25 mouse cellular contexts compared by ENCODE assay signal in genomic region chr11:118782677-118783076, GRCm38 (mm10).
A peak's percentile ranks its signal among the peaks of the same experiment; 100 is the strongest.
DNase-seq lines count a peak whose midpoint lies in the region; ATAC-seq and TF ChIP-seq lines count a peak whose summit lies in the region.
"Had no signal": no experiment of that assay in that cellular context is flagged by ENCODE, and none has a peak within 500 bp of the region (broad histone marks: within the 10 kb centered on the region; RNA-seq: fewer than 3 reads in every experiment).

No protein-coding gene starts in this region.

- peak overlapping the region; percentile 78 for H3K27ac ChIP-seq in hindbrain, embryonic 13.5 days
- no peak overlapping the region for H3K27ac ChIP-seq in hindbrain, postnatal 0 days
- H3K27ac ChIP-seq in midbrain, embryonic 10.5 days (replicated peaks): 0 out of 2 replicates have a peak overlapping the region, but pooled peaks have one; percentile 46
- no peak overlapping the region for H3K27ac ChIP-seq in midbrain, embryonic 14.5 days (replicated peaks; ENCODE audit: low read depth, low read length)
- 0 out of 2 replicates have a peak overlapping the region, but pooled peaks have one; percentile 38 for H3K27ac ChIP-seq in neural tube, embryonic 15.5 days (replicated peaks)
- H3K27ac ChIP-seq: embryonic facial prominence, embryonic 12.5 days; hindbrain, embryonic 10.5 days; limb, embryonic 12.5 days; liver, embryonic 15.5 days had no signal

- H3K9me3 ChIP-seq in hindbrain, embryonic 13.5 days: 0 out of 2 replicates have a peak, but pooled peaks cover 2% of the 10 kb centered on the region
- H3K9me3 ChIP-seq in hindbrain, postnatal 0 days (ENCODE audit: low read length): no peaks in the 10 kb centered on the region
- H3K9me3 ChIP-seq in midbrain, embryonic 10.5 days (replicated peaks): no peaks in the 10 kb centered on the region
- H3K9me3 ChIP-seq in midbrain, embryonic 14.5 days (ENCODE audit: control insufficient read depth, low read length): no peaks in the 10 kb centered on the region
- no peaks in the 10 kb centered on the region for H3K9me3 ChIP-seq in neural tube, embryonic 15.5 days (replicated peaks)
- H3K9me3 ChIP-seq: embryonic facial prominence, embryonic 12.5 days; liver, embryonic 15.5 days had no signal

- H3K4me2 ChIP-seq in hindbrain, embryonic 13.5 days: no peak overlapping the region
- H3K4me2 ChIP-seq in hindbrain, postnatal 0 days (ENCODE audit: low read depth, low read length): no peak overlapping the region
- H3K4me2 ChIP-seq in midbrain, embryonic 14.5 days (ENCODE audit: low read length): no peak overlapping the region
- H3K4me2 ChIP-seq in neural tube, embryonic 15.5 days: no peak overlapping the region
- H3K4me2 ChIP-seq: embryonic facial prominence, embryonic 12.5 days; limb, embryonic 12.5 days; liver, embryonic 15.5 days; lung, embryonic 14.5 days; midbrain, embryonic 11.5 days had no signal

- no peak overlapping the region for H3K9ac ChIP-seq in hindbrain, embryonic 13.5 days
- H3K9ac ChIP-seq in hindbrain, postnatal 0 days (replicated peaks; ENCODE audit: low read length): no peak overlapping the region
- H3K9ac ChIP-seq in midbrain, embryonic 14.5 days (replicated peaks; ENCODE audit: low read length): no peak overlapping the region
- H3K9ac ChIP-seq in neural tube, embryonic 15.5 days (replicated peaks): no peak overlapping the region
- H3K9ac ChIP-seq: embryonic facial prominence, embryonic 12.5 days; limb, embryonic 12.5 days; liver, embryonic 15.5 days; lung, embryonic 14.5 days had no signal

- WGBS in hindbrain, embryonic 13.5 days: 95% methylated on average over 5 of the region's 5 CpGs
- WGBS in hindbrain, postnatal 0 days: 74% methylated on average over 5 of the region's 5 CpGs
- 88% methylated on average over 5 of the region's 5 CpGs for WGBS in midbrain, embryonic 10.5 days
- whole genome bisulfite sequencing in midbrain, embryonic 14.5 days: 93% methylated on average over 5 of the region's 5 CpGs
- 87% methylated on average over 5 of the region's 5 CpGs for WGBS in neural tube, embryonic 15.5 days

- peaks cover 39% of the 10 kb centered on the region for H3K4me1 ChIP-seq in hindbrain, embryonic 13.5 days (replicated peaks)
- H3K4me1 ChIP-seq in hindbrain, postnatal 0 days (ENCODE audit: insufficient read depth, low read length): no peaks in the 10 kb centered on the region
- peaks cover 19% of the 10 kb centered on the region for H3K4me1 ChIP-seq in midbrain, embryonic 10.5 days
- H3K4me1 ChIP-seq in midbrain, embryonic 14.5 days (ENCODE audit: control insufficient read depth, insufficient read depth, low read length): peaks cover 10% of the 10 kb centered on the region; the same call in 1 of the 2 replicates
- peaks cover 27% of the 10 kb centered on the region for H3K4me1 ChIP-seq in neural tube, embryonic 15.5 days
- H3K4me1 ChIP-seq: embryonic facial prominence, embryonic 12.5 days; limb, embryonic 12.5 days; liver, embryonic 15.5 days had no signal

- H3K27me3 ChIP-seq in hindbrain, embryonic 13.5 days: no peaks in the 10 kb centered on the region
- no peaks in the 10 kb centered on the region for H3K27me3 ChIP-seq in hindbrain, postnatal 0 days (ENCODE audit: insufficient read depth, low read length)
- H3K27me3 ChIP-seq in midbrain, embryonic 10.5 days (ENCODE audit: low read depth, poor library complexity, severe bottlenecking): no peaks in the 10 kb centered on the region
- H3K27me3 ChIP-seq in midbrain, embryonic 14.5 days (ENCODE audit: control insufficient read depth, insufficient read depth, low read length): no peaks in the 10 kb centered on the region
- no peaks in the 10 kb centered on the region for H3K27me3 ChIP-seq in neural tube, embryonic 15.5 days (replicated peaks)
- H3K27me3 ChIP-seq: embryonic facial prominence, embryonic 12.5 days; limb, embryonic 12.5 days had no signal

- 0 out of 2 replicates have a peak, but pooled peaks cover 4% of the 10 kb centered on the region for H3K36me3 ChIP-seq in hindbrain, embryonic 13.5 days
- H3K36me3 ChIP-seq in hindbrain, postnatal 0 days (ENCODE audit: insufficient read depth, low read length): no peaks in the 10 kb centered on the region
- H3K36me3 ChIP-seq in midbrain, embryonic 10.5 days: no peaks in the 10 kb centered on the region
- H3K36me3 ChIP-seq in midbrain, embryonic 14.5 days (ENCODE audit: control insufficient read depth, insufficient read depth, low read length): no peaks in the 10 kb centered on the region
- H3K36me3 ChIP-seq in neural tube, embryonic 15.5 days: no peaks in the 10 kb centered on the region
- H3K36me3 ChIP-seq: embryonic facial prominence, embryonic 12.5 days; hindbrain, embryonic 10.5 days; limb, embryonic 12.5 days; liver, embryonic 15.5 days had no signal

- TF ChIP-seq CTCF in hindbrain, postnatal 0 days (IDR thresholded peaks at IDR 0.05; ENCODE audit: low read depth): no peak

- no peak for ATAC-seq in hindbrain, embryonic 13.5 days (ENCODE audit: low FRiP score)
- no peak for ATAC-seq in hindbrain, postnatal 0 days
- no peak for ATAC-seq in midbrain, embryonic 14.5 days (ENCODE audit: low FRiP score, low TSS enrichment)
- ATAC-seq in neural tube, embryonic 15.5 days (ENCODE audit: low FRiP score): no peak
- ATAC-seq: activated CD4-positive, CD25-positive, alpha-beta regulatory T cell, adult 4 months; forebrain, embryonic 14.5 days had no signal

- DNase-seq in cerebellum, adult 11-12 months: peak; percentile 63
- DNase-seq in cerebellum, adult 11 months: no peak
- no peak for DNase-seq in hindbrain, postnatal 0 days (ENCODE audit: low spot score)
- no peak for DNase-seq in midbrain, embryonic 10.5 days (ENCODE audit: low spot score)
- DNase-seq in midbrain, embryonic 14.5 days: no peak
- DNase-seq in kidney, adult 9 months: no peak
- DNase-seq: adrenal gland, adult 2 months; embryo, embryonic 11 days; gastrocnemius, postnatal 14 days; heart, postnatal 14 days; kidney, adult 18-20 months; kidney, postnatal 36 days; lung, embryonic 14.5 days; retina, postnatal 1 day; right cerebral cortex, postnatal 14 days; thymus, postnatal 4 days had no signal

- no peak overlapping the region for H3K4me3 ChIP-seq in hindbrain, embryonic 13.5 days
- no peak overlapping the region for H3K4me3 ChIP-seq in hindbrain, postnatal 0 days (ENCODE audit: low read length)
- no peak overlapping the region for H3K4me3 ChIP-seq in midbrain, embryonic 10.5 days
- H3K4me3 ChIP-seq in midbrain, embryonic 14.5 days (replicated peaks; ENCODE audit: low read depth, low read length): no peak overlapping the region
- no peak overlapping the region for H3K4me3 ChIP-seq in neural tube, embryonic 15.5 days (replicated peaks)
- H3K4me3 ChIP-seq: embryonic facial prominence, embryonic 12.5 days; hindbrain, embryonic 10.5 days; limb, embryonic 12.5 days; liver, embryonic 15.5 days had no signal

Comparison
In these comparisons a context has a peak if more than half of its experiments do, and no peak if none do; other contexts are left out.
1. H3K27ac ChIP-seq: peak in hindbrain, embryonic 13.5 days (single experiment), midbrain, embryonic 10.5 days (single experiment) and neural tube, embryonic 15.5 days (single experiment); none in hindbrain, postnatal 0 days (single experiment) and midbrain, embryonic 14.5 days (single experiment).